Mouse (Mus musculus): ENCODE measurements around the gene Fkbp10.

Gene Fkbp10

DNA sequence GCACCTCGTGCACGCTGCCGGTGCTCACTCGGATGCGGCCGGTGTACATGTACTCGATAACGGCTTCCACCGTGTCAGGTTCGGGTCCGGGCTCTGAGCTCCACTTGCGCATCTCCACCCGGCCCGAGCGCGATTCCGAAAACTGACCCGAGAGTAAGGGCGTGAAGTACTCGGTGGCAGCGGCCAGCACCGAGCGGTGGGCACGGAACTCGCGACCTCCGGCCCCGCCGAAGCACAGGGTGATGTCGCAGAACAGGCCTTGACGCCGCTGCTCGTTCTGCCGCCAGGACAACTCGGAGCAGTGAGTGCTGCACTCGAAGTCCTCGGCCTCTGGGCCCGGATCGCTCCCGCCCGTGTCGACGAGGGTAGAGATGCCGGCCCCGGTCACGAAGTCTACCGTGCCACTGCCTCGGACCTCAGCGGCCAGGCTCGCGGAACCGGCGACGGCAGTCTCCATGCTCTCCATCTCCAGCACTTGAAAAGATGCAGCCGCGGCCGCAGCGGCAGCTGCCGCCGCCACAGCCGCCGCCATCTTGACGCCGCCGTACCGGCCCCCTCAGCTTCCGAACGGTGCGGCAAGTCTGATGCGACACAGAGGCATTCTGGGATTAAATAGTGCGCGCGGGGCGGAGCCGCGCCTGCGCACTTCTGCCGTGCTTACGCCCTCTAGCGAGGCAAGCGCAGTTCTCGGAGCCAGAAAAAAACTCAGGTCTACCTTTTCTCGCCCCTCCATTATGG, 56.9 kb downstream of the Fkbp10 start, which contains the start of gene Klhl11:
Gene Klhl11, minus strand, starts transcription at position 545 of the 738 bp plus-strand sequence.
- DNase-seq (ENCODE audit: low spot score) = peak; percentile 90

GRCm38 (mm10) chr11:100472935-100473295, 57.4 kb downstream of the Fkbp10 start:
- DNase-seq (ENCODE audit: low spot score) = no peak
